Mouse (Mus musculus): ENCODE results near the gene Pllp. TPM values are rescaled to one million over a fixed set of nuclear protein-coding genes. Genes with fewer than 3 reads are reported as not detected.
A peak's percentile ranks its signal among the peaks of the same experiment; 100 is the strongest.

The Pllp gene
- polyA plus RNA-seq, 1 experiment: 69.8 TPM

GRCm38 (mm10) chr8:94664722-94665121 lies 31.4 kb downstream of the Pllp start:
- WGBS: 83% methylated on average over 2 of the region's 2 CpGs

GRCm38 (mm10) chr8:94660418-94660817 lies 35.7 kb downstream of the Pllp start:
- 34% methylated on average over 4 of the region's 4 CpGs for WGBS

More at GRCm38 (mm10) chr8:94664722-94665121, 31.4 kb downstream of the Pllp start:
- no peak for DNase-seq (ENCODE audit: low read depth, low spot score)

GRCm38 (mm10) chr8:94658031-94658430 lies 38.0 kb downstream of the Pllp start:
- 90% methylated on average over 2 of the region's 2 CpGs for WGBS

More at GRCm38 (mm10) chr8:94660418-94660817, 35.7 kb downstream of the Pllp start:
- no peak for DNase-seq (ENCODE audit: low read depth, low spot score)

GRCm38 (mm10) chr8:94654994-94655393 lies 41.1 kb downstream of the Pllp start:
- no peak for DNase-seq (ENCODE audit: low read depth, low spot score)

More at GRCm38 (mm10) chr8:94658031-94658430, 38.0 kb downstream of the Pllp start:
- DNase-seq (ENCODE audit: low read depth, low spot score): no peak

- DNase-seq (ENCODE audit: low read depth, low spot score): no peak
- WGBS: 91% methylated on average over 3 of the region's 3 CpGs
Measured at GRCm38 (mm10) chr8:94652951-94653350, 43.1 kb downstream of the Pllp start.

- DNase-seq (ENCODE audit: low read depth, low spot score): no peak
- WGBS: 88% methylated on average over 3 of the region's 3 CpGs
Measured at GRCm38 (mm10) chr8:94649496-94649895, 46.6 kb downstream of the Pllp start.

GRCm38 (mm10) chr8:94646165-94646564 lies 49.9 kb downstream of the Pllp start:
- 94% methylated on average over 3 of the region's 3 CpGs for whole genome bisulfite sequencing
- no peak for DNase-seq (ENCODE audit: low read depth, low spot score)

- DNase-seq (ENCODE audit: low read depth, low spot score): no peak
- WGBS: 63% methylated on average over 1 of the region's 1 CpGs
Measured at GRCm38 (mm10) chr8:94645202-94645601, 50.9 kb downstream of the Pllp start.

GRCm38 (mm10) chr8:94641938-94642337 lies 54.1 kb downstream of the Pllp start:
- DNase-seq (ENCODE audit: low read depth, low spot score): no peak
- 84% methylated on average over 3 of the region's 3 CpGs for WGBS

- WGBS: 91% methylated on average over 2 of the region's 2 CpGs
- no peak for DNase-seq (ENCODE audit: low read depth, low spot score)
Measured at GRCm38 (mm10) chr8:94641183-94641582, 54.9 kb downstream of the Pllp start.

GRCm38 (mm10) chr8:94634211-94634610 lies 61.9 kb downstream of the Pllp start:
- peak; percentile 38 for DNase-seq (ENCODE audit: low read depth, low spot score)

GRCm38 (mm10) chr8:94633564-94634194 lies 62.4 kb downstream of the Pllp start:
- DNase-seq (ENCODE audit: low read depth, low spot score): no peak
- 42% methylated on average over 2 of the region's 2 CpGs for WGBS

Other genes starting within 250 kb of the Pllp start
- gene Cpne2, start 163.3 kb downstream of the Pllp start, polyA plus RNA-seq (2012; rRNA removed): 37.7 and 57.2 TPM in 2 replicates
- gene Rspry1, start 94.3 kb downstream of the Pllp start, polyA plus RNA-seq (2012; rRNA removed): 4.8 and 8.0 TPM in 2 replicates
- gene Fam192a, start 94.3 kb downstream of the Pllp start, polyA plus RNA-seq (2012; rRNA removed): 22.6 and 23.3 TPM in 2 replicates
- gene Arl2bp, start 29.7 kb downstream of the Pllp start, polyA plus RNA-seq (2012; rRNA removed): 61.7 and 76.1 TPM in 2 replicates
- gene Ccl22, start 49.3 kb upstream of the Pllp start, polyA plus RNA-seq (2012; rRNA removed): 7.7 and 8.9 TPM in 2 replicates
- gene Cx3cl1, start 75.7 kb upstream of the Pllp start, polyA plus RNA-seq (2012; rRNA removed): 53.2 and 127 TPM in 2 replicates
- 2.5 and 4.9 TPM in 2 replicates for gene Ccl17, start 114.2 kb upstream of the Pllp start, polyA plus RNA-seq (2012; rRNA removed)
- gene Coq9, start 142.0 kb upstream of the Pllp start, polyA plus RNA-seq (2012; rRNA removed): 100 and 148 TPM in 2 replicates
- gene Ciapin1, start 142.1 kb upstream of the Pllp start, polyA plus RNA-seq (2012; rRNA removed): 39.1 and 44.8 TPM in 2 replicates
- gene Polr2c, start 161.2 kb upstream of the Pllp start, polyA plus RNA-seq (2012; rRNA removed): 78.3 and 78.8 TPM in 2 replicates
- 116 and 138 TPM in 2 replicates for gene Dok4, start 180.1 kb upstream of the Pllp start, polyA plus RNA-seq (2012; rRNA removed)
- gene Ccdc102a, start 221.8 kb upstream of the Pllp start, polyA plus RNA-seq (2012; rRNA removed): 4.3 and 5.8 TPM in 2 replicates
- gene Adgrg5, start 227.4 kb upstream of the Pllp start, polyA plus RNA-seq (2012; rRNA removed): 13.2 and 21.4 TPM in 2 replicates

All from large intestine, adult 2 months (tissue).